Mouse (Mus musculus) heart, adult 2 months (tissue): Measurements from ENCODE around the gene Sycp2l.

Source experiments
- CTCF ChIP-seq: fragments of 200-600 bp; IDR thresholded peaks from 2 replicates; pipeline ENCODE4 v1.8.1; 2022; ENCODE audit warnings: antibody characterized with exemption, mild to moderate bottlenecking, moderate library complexity
- EP300 ChIP-seq: fragments of 200-500 bp; IDR thresholded peaks from 2 replicates; pipeline ENCODE4 v1.6.1; 2011; ENCODE audit warnings: low read depth, low read length, control low read depth; ENCODE audit not compliant: insufficient read depth
- POLR2A ChIP-seq: fragments of 200-500 bp; IDR thresholded peaks from 2 replicates; pipeline ENCODE4 v1.6.1; 2011; ENCODE audit warnings: mild to moderate bottlenecking, low read depth, low read length, control low read depth; ENCODE audit not compliant: insufficient read depth

DNA sequence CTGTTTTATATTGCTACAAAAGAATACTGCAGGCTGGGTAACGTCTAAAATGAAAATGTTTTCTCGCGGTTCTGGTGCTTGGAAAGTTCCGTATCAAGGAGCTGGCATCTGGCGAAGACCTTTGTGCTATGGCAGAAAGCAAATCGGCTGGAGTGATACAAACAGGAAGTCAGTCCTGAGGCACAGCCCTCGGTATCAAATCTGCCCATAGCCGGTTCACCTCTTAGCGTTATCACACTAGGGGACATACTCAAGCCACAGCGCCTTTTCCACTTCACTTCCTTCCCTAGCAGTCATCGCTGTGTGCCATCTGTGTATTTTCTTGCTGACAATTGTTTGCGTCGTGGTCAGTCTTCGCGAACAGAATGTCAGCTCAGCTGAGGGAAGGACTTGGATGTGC lies 15.8 kb upstream of the Sycp2l start:
- TF ChIP-seq POLR2A (no peak), CTCF (no peak), EP300 (no peak)
